Mouse (Mus musculus) urinary bladder, postnatal 0 days (tissue): ENCODE measurements around the gene Bap1. TPM values are rescaled to one million over a fixed set of nuclear protein-coding genes. Genes with fewer than 3 reads are reported as not detected.

Experiments used
- polyA plus RNA-seq: library from polyadenylated mRNA; unstranded; fragments of >200 nt; fragmentation: Nextera tagmentation; extraction: Ambion mirVana; gene quantifications from 2 replicates; pipeline ENCODE4 v1.2.1, GENCODE M21; 2015

The Bap1 gene
- polyA plus RNA-seq = 29.7 and 30.1 TPM in 2 replicates

DNA sequence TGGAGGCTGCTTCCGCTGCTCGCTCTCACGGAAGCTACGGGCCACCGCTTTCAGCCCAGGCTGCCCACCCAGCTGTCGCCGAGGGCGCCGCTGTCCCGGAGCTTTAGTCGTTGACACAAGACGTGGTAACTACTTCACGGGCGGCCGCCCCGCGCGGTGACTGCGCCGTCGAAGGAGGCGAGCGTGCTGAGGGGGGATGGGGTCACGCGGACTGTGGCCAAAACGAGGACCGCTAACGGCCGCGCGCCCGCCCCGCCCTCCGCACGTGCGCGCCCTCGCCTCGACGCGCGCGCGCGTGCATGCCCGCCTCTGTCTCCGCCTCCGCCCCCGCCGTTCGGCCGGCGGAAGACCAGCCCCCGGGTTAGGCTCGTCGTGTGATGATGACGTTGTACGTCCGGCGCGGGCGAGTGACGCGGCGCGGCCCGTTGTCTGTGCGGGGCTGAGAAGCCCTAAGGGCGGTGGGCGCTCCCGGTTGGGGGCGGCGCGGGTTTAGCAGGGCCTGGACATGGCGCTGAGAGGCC is at the start of gene Bap1, which contains the start of gene Phf7:
Bap1 (plus strand) TSS at position 367 of the 521 bp plus-strand sequence.
Phf7 (minus strand) TSS at position 234 of the 521 bp plus-strand sequence.

DNA sequence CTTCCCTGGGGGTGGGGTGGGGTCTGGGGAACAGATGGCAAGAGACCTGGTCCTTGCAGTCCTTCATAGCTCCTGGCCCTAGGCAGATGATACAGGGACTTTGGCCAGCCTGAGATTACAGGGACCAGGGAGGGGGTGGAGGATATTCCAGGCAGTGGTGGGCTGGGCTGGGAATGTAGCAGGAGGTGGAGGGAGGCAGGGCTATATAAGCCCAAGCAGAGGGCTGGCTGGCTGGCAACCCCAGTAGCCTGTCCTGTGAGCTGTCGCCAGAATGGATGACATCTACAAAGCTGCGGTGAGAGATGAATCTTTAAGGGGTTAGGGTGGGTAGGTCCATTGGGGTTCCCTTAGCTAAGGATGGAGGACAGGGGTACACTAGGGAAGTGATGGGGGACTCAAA is 43.2 kb upstream of the Bap1 start, which contains the start of gene Tnnc1:
Tnnc1 (plus strand) TSS at position 229 of the 400 bp plus-strand sequence.

GRCm38 (mm10) chr14:31216846-31217245 is 34.4 kb upstream of the Bap1 start, which contains the start of gene Nisch:
Gene Nisch (minus strand): TSS chr14:31216946.

DNA sequence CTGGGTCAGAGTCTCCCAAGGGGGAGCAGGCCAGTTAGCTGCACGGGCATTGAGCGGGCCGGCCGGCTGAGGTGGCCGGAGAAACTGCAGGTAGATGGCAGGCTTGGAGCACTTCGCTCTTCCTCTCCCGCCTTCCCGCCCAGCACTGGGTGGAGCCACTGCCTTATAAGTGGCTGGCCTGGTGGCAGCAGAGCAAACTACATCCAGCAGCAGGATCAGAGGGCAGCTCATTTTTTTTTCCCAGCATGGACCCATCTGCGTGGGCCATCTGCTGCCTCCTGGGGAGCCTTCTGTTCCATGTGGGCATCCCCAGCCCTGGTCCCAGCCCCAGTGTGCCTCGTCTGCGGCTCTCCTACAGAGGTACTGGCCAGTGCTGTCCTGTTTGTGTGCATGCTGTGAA is 33.6 kb upstream of the Bap1 start, which contains the start of gene Sema3g:
Sema3g (plus strand) TSS at position 195 of the 400 bp plus-strand sequence.

Other genes starting within 250 kb of the Bap1 start
- gene Spcs1, start 249.8 kb upstream of the Bap1 start, polyA plus RNA-seq = 525 and 564 TPM in 2 replicates
- 67.0 and 78.1 TPM in 2 replicates for gene Pbrm1, start 232.3 kb upstream of the Bap1 start, polyA plus RNA-seq
- gene Gnl3, start 232.3 kb upstream of the Bap1 start, polyA plus RNA-seq = 63.5 and 68.1 TPM in 2 replicates
- 56.9 and 62.9 TPM in 2 replicates for gene Smim4, start 122.5 kb upstream of the Bap1 start, polyA plus RNA-seq
- 51.1 and 53.6 TPM in 2 replicates for gene Nt5dc2, start 120.4 kb upstream of the Bap1 start, polyA plus RNA-seq
- gene Stab1, start 82.8 kb upstream of the Bap1 start, polyA plus RNA-seq = 29.5 and 44.3 TPM in 2 replicates
- 15.4 and 16.1 TPM in 2 replicates for gene Tnnc1, start 43.1 kb upstream of the Bap1 start, polyA plus RNA-seq
- gene Nisch, start 34.5 kb upstream of the Bap1 start, polyA plus RNA-seq = 175 TPM in 2 replicates
- gene Sema3g, start 33.6 kb upstream of the Bap1 start, polyA plus RNA-seq = 0.46 and 0.54 TPM in 2 replicates
- 12.6 and 13.1 TPM in 2 replicates for gene Phf7, start 133 bp upstream of the Bap1 start, polyA plus RNA-seq
- gene Dnah1, start 72.4 kb downstream of the Bap1 start, polyA plus RNA-seq = 1.5 and 1.7 TPM in 2 replicates
- gene Capn7, start 85.2 kb downstream of the Bap1 start, polyA plus RNA-seq = 25.9 and 26.1 TPM in 2 replicates
- gene Sh3bp5, start 184.6 kb downstream of the Bap1 start, polyA plus RNA-seq = 38.0 and 40.1 TPM in 2 replicates
- 11.2 and 11.9 TPM in 2 replicates for gene Eaf1, start 242.9 kb downstream of the Bap1 start, polyA plus RNA-seq
- 35.1 and 42.1 TPM in 2 replicates for gene Mettl6, start 243.6 kb downstream of the Bap1 start, polyA plus RNA-seq